Mouse (Mus musculus) embryonic facial prominence, embryonic 15.5 days (tissue): ENCODE results near the gene Mrpl33. TPM values are rescaled to one million over a fixed set of nuclear protein-coding genes. Genes with fewer than 3 reads are reported as not detected.
"Not testable (repeated sequence)": the region's sequence is repeated elsewhere in the genome, so short reads cannot be mapped to it uniquely, and the experiment has no call there.

Experiments used
- ATAC-seq: fragments of 200-750 bp; cut with Nextera tagmentation; 2 replicates; pipeline ENCODE4 v1.8.0; 2017; ENCODE audit warnings: low read depth, moderate TSS enrichment; ENCODE audit not compliant: insufficient number of reproducible peaks, low FRiP score, low TSS enrichment
- H3K27ac ChIP-seq: fragments of 300-500 bp; sonication (generic); replicated peaks from 2 replicates; pipeline ENCODE4 v1.5.1; 2015; ENCODE audit warnings: mild to moderate bottlenecking, inconsistent platforms
- H3K27me3 ChIP-seq: fragments of 300-500 bp; sonication (generic); 2 replicates; pipeline ENCODE4 v1.6.1; 2015; ENCODE audit warnings: inconsistent platforms
- H3K36me3 ChIP-seq: fragments of 300-500 bp; sonication (generic); 2 replicates; pipeline ENCODE4 v1.6.1; 2015; ENCODE audit warnings: mild to moderate bottlenecking, inconsistent platforms
- H3K4me1 ChIP-seq: fragments of 300-500 bp; sonication (generic); 2 replicates; pipeline ENCODE4 v1.6.1; 2015; ENCODE audit warnings: inconsistent platforms
- H3K4me2 ChIP-seq: fragments of 300-500 bp; sonication (generic); replicated peaks from 2 replicates; pipeline ENCODE4 v1.6.1; 2015; ENCODE audit warnings: mild to moderate bottlenecking, inconsistent platforms
- H3K4me3 ChIP-seq: fragments of 300-500 bp; sonication (generic); replicated peaks from 2 replicates; pipeline ENCODE4 v1.5.1; 2015; ENCODE audit warnings: mild to moderate bottlenecking, inconsistent platforms
- H3K9ac ChIP-seq: fragments of 300-500 bp; sonication (generic); 2 replicates; pipeline ENCODE4 v1.6.1; 2015; ENCODE audit warnings: inconsistent platforms
- H3K9me3 ChIP-seq: fragments of 300-500 bp; sonication (generic); replicated peaks from 2 replicates; pipeline ENCODE4 v1.6.1; 2016; ENCODE audit warnings: inconsistent platforms
- whole genome bisulfite sequencing: fragments of 180-500 bp; shearing (Covaris S2); methylation state at CpG from one replicate; pipeline ENCODE4 v1.1.7; 2015; 5-methylcytosine and 5-hydroxymethylcytosine counted together
- polyA plus RNA-seq: library from polyadenylated mRNA; unstranded; fragments of >200 nt; fragmentation: Nextera tagmentation; extraction: Ambion mirVana; gene quantifications from 2 replicates; pipeline ENCODE4 v1.2.1, GENCODE M21; 2015

Gene Mrpl33
- polyA plus RNA-seq, 1 experiment from 2014 or later = 283 TPM

DNA sequence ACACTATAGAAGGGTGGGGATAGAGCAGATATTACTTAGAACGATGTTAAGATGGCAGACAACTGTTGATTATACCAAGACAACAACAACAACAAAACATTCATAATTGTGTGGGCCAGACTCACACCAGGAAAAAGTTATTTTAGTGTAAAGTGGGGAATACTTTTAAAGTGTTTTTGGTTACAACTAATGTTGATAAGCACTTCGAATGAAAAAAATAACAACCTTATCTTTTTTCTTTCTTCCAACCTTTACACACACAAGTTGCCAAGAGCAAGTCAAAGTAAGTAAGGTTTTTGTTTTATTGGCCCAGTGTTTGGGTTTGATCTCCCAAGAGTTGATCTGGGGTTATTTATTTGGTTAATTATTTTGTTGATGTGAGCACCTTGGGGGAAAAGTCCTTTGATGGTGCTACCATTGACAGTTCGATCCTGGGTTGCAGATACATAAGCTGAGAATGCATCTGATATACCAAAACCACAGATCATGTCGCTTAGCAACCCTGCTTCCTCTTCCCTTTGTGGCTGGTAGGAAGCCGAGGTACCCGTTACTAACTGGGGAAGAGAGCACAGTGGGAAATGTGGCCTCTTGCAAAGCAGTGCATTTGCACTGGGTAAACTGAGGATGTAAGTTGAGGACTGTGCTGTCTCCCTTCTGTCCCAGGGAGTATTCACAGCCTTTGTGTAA, 17.7 kb downstream of the Mrpl33 start:
- H3K9me3 ChIP-seq = no peaks in the 10 kb centered on the region
- H3K27me3 ChIP-seq = no peaks in the 10 kb centered on the region
- ATAC-seq = no peak
- H3K4me2 ChIP-seq = peak overlapping the region; percentile 54
- H3K4me1 ChIP-seq = peaks cover 12% of the 10 kb centered on the region
- H3K4me3 ChIP-seq = peak overlapping the region; percentile 88
- H3K9ac ChIP-seq = peak overlapping the region; percentile 66
- H3K27ac ChIP-seq = peak overlapping the region; percentile 92
- WGBS = 52% methylated on average over 6 of the region's 6 CpGs
- H3K36me3 ChIP-seq = peaks cover 27% of the 10 kb centered on the region

DNA sequence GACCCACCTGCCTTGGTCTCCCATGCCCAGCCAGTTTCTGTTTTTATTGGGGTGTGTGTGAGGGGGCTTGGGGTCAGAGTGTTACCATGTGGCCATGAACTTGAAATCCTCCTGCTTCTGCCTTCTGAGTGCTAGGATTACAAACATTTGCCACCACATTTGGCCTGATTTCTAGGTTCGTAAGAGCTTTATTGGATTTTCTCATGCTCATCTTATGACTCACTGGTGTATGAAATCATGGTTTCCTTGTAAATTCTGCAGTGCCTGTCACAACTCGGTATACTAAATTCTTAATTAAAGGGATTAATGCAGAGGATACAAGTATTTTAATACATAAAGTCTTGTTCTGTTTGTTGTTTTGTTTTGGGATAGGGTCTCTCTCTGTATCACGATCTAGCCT, 23.6 kb downstream of the Mrpl33 start:
- 84% methylated on average over 3 of the region's 3 CpGs for WGBS
- H3K27ac ChIP-seq = no peak overlapping the region
- peaks cover 49% of the 10 kb centered on the region for H3K36me3 ChIP-seq
- H3K9me3 ChIP-seq = no peaks in the 10 kb centered on the region
- H3K4me2 ChIP-seq = no peak overlapping the region
- no peaks in the 10 kb centered on the region for H3K27me3 ChIP-seq
- ATAC-seq = no peak
- peaks cover 3% of the 10 kb centered on the region for H3K4me1 ChIP-seq
- no peak overlapping the region for H3K9ac ChIP-seq
- no peak overlapping the region for H3K4me3 ChIP-seq

DNA sequence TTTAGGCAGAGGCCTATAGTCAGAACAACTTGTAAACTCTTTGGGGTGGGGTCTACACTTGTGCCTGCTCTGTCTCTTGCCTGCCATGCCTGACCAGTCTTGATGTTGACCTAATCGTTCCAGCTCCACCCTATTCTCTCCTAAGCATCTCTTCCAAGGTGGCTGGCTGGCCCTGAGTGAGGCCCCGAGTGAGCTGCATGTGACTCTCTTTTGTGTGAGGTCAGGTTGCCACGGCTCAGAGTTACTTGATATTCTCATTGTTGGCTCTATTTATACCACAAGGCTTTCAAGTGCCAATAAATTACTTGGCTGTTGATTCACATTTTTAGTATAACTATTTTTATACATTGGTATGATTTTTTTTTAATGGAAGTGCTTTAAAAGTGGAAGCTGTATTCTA, 30.4 kb downstream of the Mrpl33 start:
- Histone ChIP-seq H3K36me3 (peaks cover 7% of the 10 kb centered on the region; the same call in 1 of the 2 replicates), H3K4me3 (no peak overlapping the region), H3K9ac (no peak overlapping the region), H3K4me2 (no peak overlapping the region), H3K27ac (no peak overlapping the region), H3K9me3 (no peaks in the 10 kb centered on the region), H3K4me1 (peaks cover 32% of the 10 kb centered on the region), H3K27me3 (no peaks in the 10 kb centered on the region)
- no peak for ATAC-seq
- 44% methylated on average over 3 of the region's 3 CpGs for WGBS

- H3K27ac ChIP-seq = no peak overlapping the region
- 63% methylated on average over 9 of the region's 9 CpGs for WGBS
- ATAC-seq = no peak
Observed at GRCm38 (mm10) chr5:31627562-31628526, 31.1 kb downstream of the Mrpl33 start.

DNA sequence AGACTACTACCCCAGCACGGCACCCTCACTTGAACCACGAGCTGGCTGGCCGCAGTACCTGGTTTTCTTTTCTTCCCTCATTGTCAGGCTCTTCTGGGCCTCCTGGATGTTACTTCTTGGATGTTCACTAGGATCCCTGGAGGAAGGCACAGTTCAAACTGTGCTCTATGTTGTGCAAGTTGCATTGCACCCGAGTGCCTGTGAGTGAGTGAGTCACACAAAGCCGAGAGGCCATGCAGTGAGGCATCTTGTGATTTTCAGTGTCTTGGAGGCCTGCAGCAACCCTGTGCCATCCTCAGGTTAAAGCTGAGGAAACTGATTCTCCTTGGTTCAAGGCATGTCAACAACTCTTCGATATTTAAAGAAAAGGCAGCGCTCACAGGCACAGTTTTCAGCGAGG, 31.8 kb downstream of the Mrpl33 start:
- ATAC-seq = no peak
- WGBS = 79% methylated on average over 8 of the region's 8 CpGs
- H3K27me3 ChIP-seq = no peaks in the 10 kb centered on the region
- no peak overlapping the region for H3K27ac ChIP-seq
- H3K4me3 ChIP-seq = no peak overlapping the region
- no peaks in the 10 kb centered on the region for H3K9me3 ChIP-seq
- no peak overlapping the region for H3K9ac ChIP-seq
- no peak overlapping the region for H3K4me2 ChIP-seq
- peaks cover 32% of the 10 kb centered on the region for H3K4me1 ChIP-seq
- H3K36me3 ChIP-seq = no peaks in the 10 kb centered on the region

More at GRCm38 (mm10) chr5:31627562-31628526, 31.1 kb downstream of the Mrpl33 start:
- Histone ChIP-seq H3K4me3 (no peak overlapping the region), H3K27me3 (no peaks in the 10 kb centered on the region), H3K36me3 (peaks cover 3% of the 10 kb centered on the region; the same call in 1 of the 2 replicates), H3K9ac (no peak overlapping the region), H3K4me2 (no peak overlapping the region), H3K4me1 (peaks cover 32% of the 10 kb centered on the region), H3K9me3 (no peaks in the 10 kb centered on the region)

GRCm38 (mm10) chr5:31630064-31630463, 33.3 kb downstream of the Mrpl33 start:
- WGBS = 2% methylated on average over 5 of the region's 5 CpGs
- ATAC-seq = peak; percentile 79
- peaks cover 43% of the 10 kb centered on the region for H3K4me1 ChIP-seq
- no peaks in the 10 kb centered on the region for H3K27me3 ChIP-seq
- no peak overlapping the region for H3K4me2 ChIP-seq
- no peak overlapping the region for H3K4me3 ChIP-seq
- H3K36me3 ChIP-seq = no peaks in the 10 kb centered on the region
- no peaks in the 10 kb centered on the region for H3K9me3 ChIP-seq
- peak overlapping the region; percentile 86 for H3K27ac ChIP-seq
- no peak overlapping the region for H3K9ac ChIP-seq

DNA sequence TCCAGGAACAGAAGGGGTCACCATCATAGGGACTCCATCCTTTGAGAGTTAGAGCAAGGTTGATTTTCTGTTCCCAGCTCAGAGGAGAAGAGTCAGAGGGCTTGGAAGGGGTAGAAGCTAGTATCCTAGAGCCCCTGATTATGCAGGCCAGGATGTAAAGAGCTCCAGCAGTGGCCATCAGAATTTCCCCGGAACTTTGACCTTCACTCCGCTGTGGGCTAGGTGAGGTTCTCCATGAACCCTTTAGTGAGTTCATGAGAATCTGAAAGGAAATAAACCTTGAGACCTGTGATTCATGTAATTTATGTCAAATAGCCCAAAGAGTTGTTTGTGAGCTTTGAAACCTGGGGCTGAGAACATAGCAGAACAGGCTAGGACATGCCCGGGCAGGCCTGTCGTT, 34.4 kb downstream of the Mrpl33 start:
- H3K4me3 ChIP-seq, H3K4me2 ChIP-seq, H3K27me3 ChIP-seq, ATAC-seq, H3K36me3 ChIP-seq, H3K9ac ChIP-seq, H3K9me3 ChIP-seq: not testable (repeated sequence)
- over 99% methylated on average over 3 of the region's 4 CpGs for WGBS
- H3K4me1 ChIP-seq = peaks cover 54% of the 10 kb centered on the region
- peak overlapping the region; percentile 86; the same call in 1 of the 2 replicates for H3K27ac ChIP-seq

DNA sequence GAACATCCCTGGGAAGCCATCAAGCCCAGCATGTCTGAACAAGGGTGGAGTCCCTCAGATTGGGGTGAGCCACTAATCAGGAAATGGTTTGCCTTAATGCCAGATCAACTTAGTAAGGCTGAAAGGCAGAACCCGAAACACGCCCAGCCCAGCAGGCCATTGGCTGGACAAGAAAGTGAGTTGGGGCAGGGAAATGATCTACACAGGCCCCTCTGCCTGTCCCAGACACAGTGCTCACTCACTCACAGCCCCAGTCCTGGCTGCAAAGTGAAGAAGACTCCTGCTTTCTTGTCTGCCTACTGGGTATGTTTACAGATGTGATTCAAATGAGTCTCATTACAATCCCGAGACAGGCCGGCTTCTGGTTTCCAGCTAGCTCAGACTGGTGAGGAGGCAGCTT, 37.4 kb downstream of the Mrpl33 start:
- Histone ChIP-seq H3K27ac (no peak overlapping the region), H3K9ac (no peak overlapping the region), H3K4me3 (no peak overlapping the region), H3K4me2 (no peak overlapping the region), H3K27me3 (no peaks in the 10 kb centered on the region), H3K36me3 (no peaks in the 10 kb centered on the region), H3K4me1 (peaks cover 38% of the 10 kb centered on the region), H3K9me3 (no peaks in the 10 kb centered on the region)
- ATAC-seq = no peak
- 56% methylated on average over 4 of the region's 4 CpGs for WGBS

DNA sequence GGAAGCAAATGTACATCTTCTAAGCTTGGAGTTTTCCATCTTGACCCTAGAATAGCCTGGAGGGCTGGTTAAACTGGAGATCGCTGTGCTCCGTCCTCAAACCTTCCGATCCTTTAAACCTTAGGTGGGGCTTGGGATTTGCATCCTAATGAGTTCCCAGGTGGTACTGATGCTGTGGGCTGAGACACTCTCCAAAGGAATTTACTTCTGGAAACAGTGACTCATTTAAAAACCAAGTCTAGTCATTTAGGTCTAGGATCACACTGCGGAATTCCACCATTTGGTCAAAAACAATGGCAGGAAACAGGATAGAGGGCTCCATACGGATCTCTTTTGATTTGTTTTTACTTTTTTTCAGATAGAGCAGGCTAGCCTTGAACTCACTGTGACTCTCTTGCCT, 37.9 kb downstream of the Mrpl33 start:
- Histone ChIP-seq H3K27ac (no peak overlapping the region), H3K4me3 (no peak overlapping the region), H3K4me2 (no peak overlapping the region), H3K36me3 (no peaks in the 10 kb centered on the region), H3K27me3 (no peaks in the 10 kb centered on the region), H3K4me1 (peaks cover 34% of the 10 kb centered on the region), H3K9me3 (no peaks in the 10 kb centered on the region), H3K9ac (no peak overlapping the region)
- no peak for ATAC-seq
- WGBS = 64% methylated on average over 5 of the region's 5 CpGs

DNA sequence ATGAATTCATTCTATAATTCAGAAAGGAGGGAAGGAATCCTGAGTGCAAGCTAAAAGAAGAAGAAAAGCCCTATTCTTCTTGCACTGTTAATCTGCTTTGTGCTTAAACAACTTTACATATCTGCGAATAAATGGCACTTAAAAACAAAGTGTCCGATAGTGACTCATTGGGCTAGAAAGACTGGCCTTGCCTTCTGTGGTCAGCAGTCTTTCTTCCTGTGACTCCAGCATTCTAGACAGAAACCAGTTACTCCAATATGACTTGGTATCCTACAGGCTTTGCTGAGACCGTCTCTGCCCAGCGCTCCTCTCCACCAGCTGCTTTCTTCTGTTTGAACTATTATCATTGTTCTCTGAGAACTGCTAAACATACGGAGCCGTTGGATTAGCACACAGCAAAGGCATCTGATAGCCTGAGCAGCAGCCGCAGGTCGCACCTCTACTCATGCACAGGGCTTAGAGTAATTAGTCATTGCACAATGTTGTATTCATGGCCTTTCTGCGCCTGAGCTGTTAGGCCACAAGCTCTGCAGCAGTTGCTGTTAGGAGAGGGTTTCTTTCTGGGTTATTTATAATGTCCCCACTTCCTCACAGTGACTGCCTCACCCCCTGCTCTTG, 40.0 kb downstream of the Mrpl33 start:
- H3K27me3 ChIP-seq = no peaks in the 10 kb centered on the region
- WGBS = 69% methylated on average over 9 of the region's 9 CpGs
- no peak overlapping the region for H3K9ac ChIP-seq
- peaks cover 22% of the 10 kb centered on the region; the same call in 1 of the 2 replicates for H3K4me1 ChIP-seq
- H3K4me2 ChIP-seq = no peak overlapping the region
- no peaks in the 10 kb centered on the region for H3K9me3 ChIP-seq
- no peak overlapping the region for H3K27ac ChIP-seq
- no peak for ATAC-seq
- H3K4me3 ChIP-seq = no peak overlapping the region
- H3K36me3 ChIP-seq = no peaks in the 10 kb centered on the region

- no peaks in the 10 kb centered on the region for H3K27me3 ChIP-seq
- H3K9ac ChIP-seq = no peak overlapping the region
- WGBS = 90% methylated on average over 2 of the region's 2 CpGs
- no peak for ATAC-seq
- no peaks in the 10 kb centered on the region for H3K9me3 ChIP-seq
- H3K4me1 ChIP-seq = 0 out of 2 replicates have a peak, but pooled peaks cover 10% of the 10 kb centered on the region
- no peaks in the 10 kb centered on the region for H3K36me3 ChIP-seq
- no peak overlapping the region for H3K4me2 ChIP-seq
- no peak overlapping the region for H3K4me3 ChIP-seq
- no peak overlapping the region for H3K27ac ChIP-seq
Observed at GRCm38 (mm10) chr5:31640542-31640941, 43.8 kb downstream of the Mrpl33 start.
